Mouse (Mus musculus): ENCODE measurements around the gene Tek. TPM values are rescaled to one million over a fixed set of nuclear protein-coding genes. Genes with fewer than 3 reads are reported as not detected.
"Not testable (repeated sequence)": the region's sequence is repeated elsewhere in the genome, so short reads cannot be mapped to it uniquely, and the experiment has no call there.

Gene Tek
- 10 to 100 TPM; 11.2 to 11.3 TPM for total RNA-seq (2021)
- long read RNA-seq, experiment 1, full-length matches to known transcripts, result 8 of 9 reads
- long read RNA-seq, experiment 1, partial matches to known transcripts, result 1 of 9 reads
- long read RNA-seq, experiment 1, other reads (novel, unspliced or antisense), result 0 of 9 reads
- long read RNA-seq, experiment 2, full-length matches to known transcripts, result 5 of 9 reads
- long read RNA-seq, experiment 2, partial matches to known transcripts, result 2 of 9 reads
- long read RNA-seq, experiment 2, other reads (novel, unspliced or antisense), result 2 of 9 reads

DNA sequence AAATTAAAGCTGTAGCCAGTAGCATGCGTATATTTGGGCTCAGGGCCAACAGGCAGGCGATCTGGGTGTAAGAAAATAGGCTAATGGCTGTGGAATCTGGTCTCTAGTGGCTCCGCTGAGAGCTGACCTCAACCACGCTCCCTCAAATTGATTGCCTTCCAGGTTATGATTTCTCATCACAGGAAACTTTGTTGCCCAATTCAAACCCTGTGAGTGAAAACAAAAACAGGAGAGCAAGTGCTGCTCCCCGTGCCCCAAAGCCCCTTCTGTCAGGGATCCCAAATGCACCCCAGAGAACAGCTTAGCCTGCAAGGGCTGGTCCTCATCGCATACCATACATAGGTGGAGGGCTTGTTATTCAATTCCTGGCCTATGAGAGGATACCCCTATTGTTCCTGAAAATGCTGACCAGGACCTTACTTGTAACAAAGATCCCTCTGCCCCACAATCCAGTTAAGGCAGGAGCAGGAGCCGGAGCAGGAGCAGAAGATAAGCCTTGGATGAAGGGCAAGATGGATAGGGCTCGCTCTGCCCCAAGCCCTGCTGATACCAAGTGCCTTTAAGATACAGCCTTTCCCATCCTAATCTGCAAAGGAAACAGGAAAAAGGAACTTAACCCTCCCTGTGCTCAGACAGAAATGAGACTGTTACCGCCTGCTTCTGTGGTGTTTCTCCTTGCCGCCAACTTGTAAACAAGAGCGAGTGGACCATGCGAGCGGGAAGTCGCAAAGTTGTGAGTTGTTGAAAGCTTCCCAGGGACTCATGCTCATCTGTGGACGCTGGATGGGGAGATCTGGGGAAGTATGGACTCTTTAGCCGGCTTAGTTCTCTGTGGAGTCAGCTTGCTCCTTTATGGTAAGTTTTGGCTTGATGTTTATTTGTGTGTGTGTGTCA, at the start of gene Tek:
Tek (plus strand) TSS at position 452 of the 894 bp plus-strand sequence.
- intact Hi-C loops (cut with DNase I), result no loop called here
- DNase-seq (ENCODE audit: low spot score in 2 of 2), result no peak

DNA sequence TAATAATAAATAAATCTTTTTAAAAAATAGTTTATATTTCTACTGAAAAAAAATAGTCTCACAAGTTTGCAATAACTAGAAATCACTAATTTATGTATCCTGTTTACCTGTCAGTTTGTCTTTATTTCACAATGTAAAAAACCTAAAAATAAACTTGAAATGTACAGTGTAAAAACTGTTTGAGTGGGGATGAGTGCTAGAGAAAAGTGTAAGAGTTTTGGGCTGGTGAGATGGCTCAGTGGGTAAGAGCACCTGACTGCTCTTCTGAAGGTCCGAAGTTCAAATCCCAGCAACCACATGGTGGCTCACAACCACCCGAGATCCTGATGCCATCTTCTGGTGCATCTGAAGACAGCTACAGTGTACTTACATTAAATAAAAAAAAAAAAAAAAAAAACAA, 49.3 kb upstream of the Tek start:
- intact Hi-C loops (cut with DNase I), result not testable (repeated sequence)

DNA sequence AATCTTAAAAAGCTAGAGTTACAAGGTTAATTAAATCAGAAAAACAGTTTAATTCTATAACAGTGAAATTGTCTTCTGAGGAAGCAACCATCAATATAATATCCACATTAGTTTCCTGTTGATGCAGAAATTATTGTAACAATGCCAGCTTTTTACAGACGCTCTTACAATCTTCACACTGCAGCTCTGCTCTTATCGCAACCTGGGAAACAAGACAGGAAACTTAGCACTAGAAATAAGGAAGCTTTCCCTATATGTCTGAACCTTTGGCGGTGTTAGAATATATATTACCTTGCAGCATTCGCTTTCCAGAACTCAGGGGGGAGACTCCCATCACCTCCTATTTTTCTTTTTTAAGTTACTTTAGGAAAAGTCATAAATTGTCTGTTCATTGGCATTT, 48.0 kb upstream of the Tek start:
- intact Hi-C loops (cut with DNase I), result no loop called here
- no peak for DNase-seq (ENCODE audit: low spot score in 2 of 2)

More for the DNA sequence above, 49.3 kb upstream of the Tek start:
- DNase-seq (ENCODE audit: low spot score in 2 of 2), result not testable (repeated sequence)

DNA sequence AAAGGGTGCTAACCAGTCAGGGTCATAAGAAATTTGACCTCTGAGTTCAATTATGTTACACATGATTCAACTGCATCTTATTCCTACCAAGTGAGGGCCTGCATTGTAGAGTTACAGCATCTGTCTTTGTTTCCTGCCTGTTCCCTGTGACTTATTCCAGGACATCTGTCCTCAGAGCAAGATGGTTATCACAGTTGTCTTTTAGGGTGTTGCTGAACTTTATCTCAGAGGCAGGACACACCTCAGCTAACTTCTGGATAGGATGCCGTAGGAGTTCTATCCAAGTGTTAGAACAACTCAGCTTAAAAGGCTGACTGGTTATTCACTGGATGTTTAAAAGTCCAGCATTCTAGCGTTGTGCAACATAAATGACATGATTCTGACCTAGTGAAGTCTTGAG, 46.9 kb upstream of the Tek start:
- intact Hi-C loops (cut with DNase I), result no loop called here
- DNase-seq (ENCODE audit: low spot score in 2 of 2), result no peak

DNA sequence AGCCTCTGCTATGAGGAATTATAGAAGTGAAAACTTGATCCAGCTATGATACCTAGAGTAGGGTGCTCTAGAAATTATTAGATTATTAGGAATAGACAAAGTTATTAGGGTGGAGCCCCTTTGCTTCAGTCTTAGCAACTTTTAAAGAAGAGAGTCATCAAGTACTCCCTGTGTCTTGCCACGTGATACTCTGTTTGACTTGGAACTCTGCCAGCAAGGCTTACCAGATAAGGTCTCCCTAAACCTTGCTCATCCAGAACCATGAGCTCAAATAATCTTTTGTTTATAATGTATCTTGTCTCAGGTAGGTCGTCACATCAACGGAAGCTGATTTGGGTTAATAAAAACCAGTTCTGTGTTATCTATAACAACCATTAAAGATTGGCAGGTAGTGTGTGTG, 42.7 kb upstream of the Tek start:
- no peak for DNase-seq (ENCODE audit: low spot score in 2 of 2)
- intact Hi-C loops (cut with DNase I), result no loop called here

DNA sequence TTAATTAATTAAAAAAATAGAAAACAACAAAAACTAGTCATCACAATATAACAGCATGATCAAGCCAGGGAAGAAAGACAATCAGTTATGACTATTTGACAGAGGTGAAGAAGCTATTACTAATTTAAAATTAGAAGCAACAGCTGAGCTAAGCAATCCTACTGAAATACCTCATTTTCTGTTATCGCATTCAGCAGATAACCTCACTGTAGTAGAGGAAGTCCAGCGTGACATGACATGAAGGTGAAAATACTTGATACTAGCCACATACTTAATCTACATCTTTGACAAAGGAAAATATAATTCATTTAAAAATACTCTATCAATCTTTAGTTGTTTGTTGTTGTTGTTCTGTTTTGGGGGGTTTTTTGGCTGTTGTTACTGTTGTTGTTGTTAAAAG, 28.1 kb upstream of the Tek start:
- DNase-seq (ENCODE audit: low spot score in 2 of 2), result no peak
- intact Hi-C loops (cut with DNase I), result no loop called here

DNA sequence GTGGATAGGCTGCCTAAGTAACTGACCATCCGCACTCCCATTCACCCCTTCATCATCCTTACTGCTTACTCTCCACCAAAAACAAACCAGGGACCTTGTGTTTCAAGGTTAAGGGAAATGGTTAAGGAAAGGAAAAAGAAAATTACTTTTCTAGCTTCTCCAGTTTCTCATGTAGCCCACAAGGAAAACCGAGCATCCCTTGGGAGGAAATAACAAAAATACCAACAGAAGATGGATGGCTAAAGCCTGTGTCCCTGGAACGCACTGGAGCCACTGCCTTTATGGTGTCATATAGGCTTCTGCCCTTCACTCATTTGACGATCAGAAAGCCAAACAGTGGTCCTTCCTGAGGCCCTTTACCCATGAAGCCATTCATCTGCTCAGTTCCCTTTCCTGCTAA, 27.7 kb upstream of the Tek start:
- no peak for DNase-seq (ENCODE audit: low spot score in 2 of 2)
- intact Hi-C loops (cut with DNase I), result no loop called here

DNA sequence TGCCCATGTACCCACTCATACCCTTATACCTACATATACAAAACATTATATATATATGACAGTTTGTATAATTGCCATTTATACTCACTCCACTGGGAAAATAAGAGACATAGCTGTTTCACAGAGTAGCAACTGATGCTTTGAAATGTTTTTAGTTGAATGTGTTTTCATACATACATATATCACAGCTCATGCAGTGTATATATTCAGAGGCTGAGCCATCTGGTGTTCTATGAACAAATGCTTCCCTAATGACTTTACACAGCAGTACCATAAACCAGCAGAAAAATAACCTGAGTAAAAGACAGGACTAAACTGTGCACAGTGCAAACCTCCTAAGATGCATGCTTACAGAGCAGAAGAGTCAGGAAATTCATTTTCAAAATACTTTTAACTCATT, 25.3 kb upstream of the Tek start:
- peak in 1 of 2 experiments; percentile 5 for DNase-seq (ENCODE audit: low spot score in 2 of 2)
- intact Hi-C loops (cut with DNase I), result no loop called here

DNA sequence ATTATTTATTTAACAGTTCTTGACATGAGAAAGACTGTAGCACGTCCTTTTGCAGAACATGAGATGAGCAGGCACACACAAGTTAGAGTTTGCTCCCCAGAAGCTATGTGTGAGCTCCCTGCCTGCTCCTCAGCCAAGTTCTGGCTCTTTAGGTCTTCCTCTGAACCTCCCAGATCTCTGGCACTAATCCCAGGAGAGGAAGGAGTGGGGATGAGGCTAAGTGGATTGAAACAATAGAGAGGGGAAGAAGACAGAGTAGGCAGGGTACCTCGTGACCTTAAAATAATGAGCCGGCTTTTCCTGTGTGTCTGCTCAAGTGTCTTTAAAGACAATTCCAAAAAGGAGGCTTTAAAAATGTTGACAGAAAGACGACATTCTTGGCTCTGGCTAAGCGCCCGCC, 23.9 kb upstream of the Tek start:
- intact Hi-C loops (cut with DNase I), result no loop called here
- no peak for DNase-seq (ENCODE audit: low spot score in 2 of 2)

DNA sequence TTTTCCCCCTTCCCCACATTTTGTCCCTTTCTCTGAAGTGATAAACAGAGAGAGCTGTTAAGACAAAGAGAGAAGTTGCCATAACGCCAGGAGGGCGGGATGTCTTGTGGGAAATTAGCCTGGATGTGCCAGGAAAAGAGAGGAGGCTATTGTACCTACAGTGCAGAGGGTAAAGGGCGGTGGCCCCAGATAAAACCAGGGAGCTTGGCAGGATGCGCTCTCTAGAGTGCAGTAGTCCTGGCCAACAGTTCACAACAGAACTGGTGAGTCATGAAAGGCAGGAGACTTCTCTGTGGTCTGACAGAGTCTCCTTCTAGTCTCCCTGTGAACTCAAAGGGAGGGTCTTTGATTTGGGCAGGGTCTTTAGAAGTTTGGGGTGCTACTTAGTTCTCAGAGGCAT, 13.3 kb upstream of the Tek start:
- intact Hi-C loops (cut with DNase I), result no loop called here
- DNase-seq (ENCODE audit: low spot score in 2 of 2), result no peak

DNA sequence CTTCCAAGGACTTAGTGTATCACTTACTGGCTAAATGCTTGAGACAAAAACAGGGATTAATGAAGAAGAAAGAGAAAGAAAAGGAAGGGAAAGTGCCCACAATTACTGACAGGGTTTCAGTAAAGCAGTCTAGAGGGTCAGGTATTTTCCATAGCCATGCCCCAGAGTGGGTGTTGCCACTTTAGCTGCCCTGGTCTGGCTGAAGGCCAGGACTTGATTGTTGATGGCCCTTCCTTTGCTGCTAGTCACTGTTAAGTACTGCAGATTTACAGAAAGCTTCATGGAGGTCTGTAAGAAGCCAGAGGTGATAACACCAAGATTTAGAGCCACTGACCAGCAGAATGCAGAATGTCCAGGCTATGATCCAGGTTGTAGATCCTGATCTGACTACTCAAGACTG, 6.4 kb upstream of the Tek start:
- DNase-seq (ENCODE audit: low spot score in 2 of 2), result no peak
- intact Hi-C loops (cut with DNase I), result no loop called here

DNA sequence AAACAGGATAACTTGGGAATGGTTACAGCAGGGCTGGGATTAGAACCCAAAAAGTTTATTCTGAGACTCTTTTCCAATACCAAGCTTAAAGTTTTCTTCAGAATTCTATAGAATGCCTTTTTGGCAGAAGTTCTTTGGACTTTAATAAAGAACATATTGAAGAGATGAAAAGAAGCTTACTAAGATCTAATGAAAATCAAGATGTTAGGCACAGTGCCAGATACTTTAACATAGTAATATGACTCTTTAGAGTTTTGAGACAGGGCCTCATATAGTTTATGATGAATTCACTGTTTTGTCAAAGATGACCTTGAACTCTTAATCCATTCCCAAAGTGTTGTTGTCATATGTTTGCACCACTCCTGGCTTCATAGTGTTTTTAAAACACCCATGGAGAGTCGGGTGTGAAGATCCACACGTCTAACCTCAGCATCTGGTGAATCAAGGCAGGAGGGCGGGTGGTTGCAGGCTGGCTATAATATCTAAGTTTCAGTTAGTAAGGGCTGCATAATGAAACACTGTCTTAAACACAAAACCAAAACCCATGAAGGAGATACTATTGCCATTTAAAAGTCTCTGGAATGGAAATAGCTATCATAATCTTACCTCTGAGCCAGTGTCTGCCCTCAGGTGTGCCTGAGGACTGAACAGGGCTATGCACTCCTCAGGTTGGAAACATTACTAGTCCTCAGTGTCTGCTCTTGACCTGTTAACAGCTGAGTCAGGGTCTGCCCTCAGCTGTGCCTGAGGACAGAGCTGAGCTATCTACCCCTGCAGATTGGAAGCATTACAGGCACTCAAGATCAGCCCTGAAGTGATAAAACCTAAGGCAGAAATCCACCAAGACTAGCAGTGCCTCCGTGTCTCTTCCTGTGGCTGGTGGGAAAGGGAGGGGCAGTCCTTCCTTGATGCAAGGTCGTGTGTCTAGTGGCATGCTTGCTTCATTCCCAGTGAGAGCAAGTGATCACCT, 1.5 kb upstream of the Tek start:
- no peak for DNase-seq (ENCODE audit: low spot score in 2 of 2)
- intact Hi-C loops (cut with DNase I), result no loop called here

DNA sequence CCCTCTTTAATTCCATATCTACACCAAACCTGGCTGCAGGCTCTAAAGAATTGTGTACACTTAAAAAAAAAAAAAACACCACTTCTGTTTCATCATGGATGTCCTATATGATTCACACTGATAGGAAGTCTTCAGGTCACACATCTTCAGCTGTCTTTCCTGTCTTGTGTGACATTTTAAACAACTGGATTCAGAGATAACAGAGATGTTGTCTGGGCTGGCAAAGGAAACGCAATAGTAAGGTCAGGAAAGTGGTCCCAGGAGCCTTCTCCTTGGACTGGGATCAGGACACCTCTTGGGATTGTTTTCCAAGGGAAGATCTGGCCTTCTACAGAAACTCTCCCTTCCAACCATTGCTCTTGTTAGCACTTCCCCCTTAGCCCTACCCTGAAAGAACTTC, 2.7 kb downstream of the Tek start:
- intact Hi-C loops (cut with DNase I), result no loop called here
- DNase-seq (ENCODE audit: low spot score in 2 of 2), result no peak

DNA sequence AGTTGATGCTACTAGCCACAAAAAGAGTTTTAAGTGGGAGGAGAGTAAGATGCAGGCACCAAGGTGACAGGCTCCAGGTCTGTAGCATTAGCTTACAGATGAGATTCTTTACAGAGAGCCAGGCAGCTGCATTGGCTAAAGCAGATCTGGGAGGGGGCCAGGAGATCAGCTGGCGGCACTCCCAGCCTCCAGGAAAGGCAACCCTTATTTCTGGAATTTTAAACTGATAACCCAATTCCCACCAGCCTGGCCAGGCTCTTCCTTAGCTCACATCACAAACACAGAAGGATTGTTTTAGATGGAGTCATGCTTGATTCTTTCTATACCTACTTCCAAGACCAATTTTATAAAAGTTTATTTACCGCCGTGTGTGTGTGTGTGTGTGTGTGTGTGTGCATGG, 6.7 kb downstream of the Tek start:
- intact Hi-C loops (cut with DNase I), result no loop called here

DNA sequence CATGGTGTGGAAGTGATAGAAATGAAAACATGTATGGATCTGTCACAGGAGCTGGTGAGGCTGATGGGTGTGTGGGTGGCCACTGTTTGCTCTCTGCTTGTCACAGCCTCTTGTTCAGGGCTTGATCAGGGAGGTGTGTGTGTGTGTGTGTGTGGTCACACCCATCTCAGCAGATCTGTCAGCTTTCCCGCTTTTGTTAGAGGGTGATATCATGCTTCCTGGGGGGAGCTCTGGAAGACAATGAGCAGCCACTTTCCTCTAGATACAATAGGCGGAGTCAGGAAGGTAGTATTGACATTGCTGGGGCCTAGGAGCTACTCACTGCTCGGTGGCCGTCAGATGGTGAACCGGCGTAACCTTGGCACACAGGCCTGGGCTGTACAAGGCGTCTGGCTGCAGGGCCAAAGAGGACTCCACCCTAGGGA, 7.3 kb downstream of the Tek start:
- DNase-seq (ENCODE audit: low spot score in 2 of 2), result no peak
- intact Hi-C loops (cut with DNase I), result no loop called here

More for the DNA sequence above, 6.7 kb downstream of the Tek start:
- no peak for DNase-seq (ENCODE audit: low spot score in 2 of 2)

DNA sequence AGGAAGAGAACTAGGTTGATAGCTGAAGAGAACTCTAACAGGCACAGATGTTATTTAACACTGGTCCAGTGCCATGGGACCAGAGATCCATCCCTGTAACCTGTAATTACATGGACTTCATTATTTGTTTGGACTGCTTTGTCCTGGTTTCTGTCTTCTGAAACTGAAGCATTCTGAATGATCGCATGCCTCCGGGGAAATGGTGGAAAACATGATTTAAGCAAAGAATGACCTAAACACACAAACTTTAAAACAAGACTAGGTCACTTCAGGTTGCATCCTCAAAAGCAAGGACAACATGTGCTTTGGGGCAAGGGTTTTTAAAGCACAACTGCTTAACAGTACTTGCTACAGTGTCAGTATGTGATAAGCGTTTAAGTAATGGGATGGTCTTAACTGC, 8.2 kb downstream of the Tek start:
- DNase-seq (ENCODE audit: low spot score in 2 of 2), result no peak
- intact Hi-C loops (cut with DNase I), result no loop called here

DNA sequence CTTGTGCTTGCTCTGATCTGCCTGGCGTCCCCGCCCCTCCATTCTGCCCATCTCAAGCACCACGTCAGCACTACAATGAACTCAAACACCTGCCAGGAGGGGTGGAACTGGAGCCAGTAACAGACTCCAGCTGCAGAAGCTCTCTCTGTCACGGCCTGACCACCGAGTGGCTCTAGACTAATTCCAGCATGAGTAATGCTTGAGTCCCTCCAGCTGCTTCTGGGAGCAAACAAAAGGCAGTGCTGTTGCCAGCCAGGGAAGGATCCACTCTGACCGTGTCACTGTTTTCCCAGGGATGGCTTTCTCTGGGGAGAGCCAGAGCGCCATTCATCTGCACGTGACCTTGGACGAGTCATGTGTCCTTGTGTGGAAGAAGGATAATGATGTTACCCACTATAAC, 13.4 kb downstream of the Tek start:
- DNase-seq (ENCODE audit: low spot score in 2 of 2), result no peak
- intact Hi-C loops (cut with DNase I), result no loop called here

DNA sequence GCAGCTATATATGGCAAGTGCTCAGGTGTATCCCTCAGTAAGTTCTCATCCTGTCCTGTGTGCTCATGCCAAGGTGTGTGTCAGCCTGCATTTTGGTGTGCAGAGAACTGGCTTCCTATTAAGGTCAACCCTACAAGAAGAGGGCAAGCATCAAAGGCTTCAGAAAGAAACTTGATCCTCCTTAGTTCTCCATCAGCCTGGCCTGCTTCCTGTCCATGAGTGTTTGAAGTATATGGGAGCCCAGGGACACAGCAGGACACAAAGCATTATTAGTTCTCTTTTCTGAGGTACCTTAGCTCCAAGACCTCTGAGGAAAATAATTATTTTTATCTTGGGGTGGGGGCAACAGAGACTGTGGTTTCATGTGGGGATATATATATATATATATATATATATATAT, 26.1 kb downstream of the Tek start:
- no peak for DNase-seq (ENCODE audit: low spot score in 2 of 2)
- intact Hi-C loops (cut with DNase I), result no loop called here

DNA sequence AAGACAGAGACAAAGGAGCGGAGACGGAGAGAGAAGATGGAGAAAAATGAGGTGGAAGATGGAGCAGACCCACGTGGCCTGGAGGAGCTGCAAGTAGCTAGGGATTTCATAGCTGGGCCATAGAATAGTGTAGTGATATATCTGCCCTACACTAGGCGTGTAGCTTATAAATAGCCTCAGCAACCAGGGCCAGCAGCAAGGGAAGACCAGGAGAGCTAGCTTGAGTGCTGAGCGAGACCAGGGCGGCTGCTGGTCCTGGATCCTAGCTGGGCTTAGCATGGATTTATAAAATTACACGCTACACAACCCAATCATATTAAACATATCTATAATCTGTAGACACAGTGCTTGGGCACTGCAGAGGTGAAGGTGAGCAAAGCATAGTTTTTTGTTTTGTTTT, 27.1 kb downstream of the Tek start:
- intact Hi-C loops (cut with DNase I), result no loop called here

DNA sequence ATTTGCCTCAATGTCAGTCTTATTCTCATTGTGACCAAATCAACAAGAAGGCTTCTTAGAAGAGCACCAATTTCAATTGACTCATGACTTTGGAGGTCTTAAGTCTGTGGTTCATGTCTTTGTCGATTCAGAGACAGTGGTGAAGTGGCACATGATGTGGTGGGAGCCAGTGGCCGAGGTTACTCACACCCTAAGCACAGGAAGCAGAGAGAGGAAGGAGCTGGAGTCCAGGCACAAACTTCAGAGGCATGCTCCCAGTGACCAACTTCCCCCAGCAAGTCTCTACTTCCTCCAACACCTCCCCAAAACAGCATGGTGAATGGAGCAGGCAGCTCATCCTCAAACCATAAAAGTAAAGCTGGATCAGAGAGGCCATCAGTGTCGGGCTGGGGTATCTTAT, 29.5 kb downstream of the Tek start:
- no peak for DNase-seq (ENCODE audit: low spot score in 2 of 2)
- intact Hi-C loops (cut with DNase I), result no loop called here

More for the DNA sequence above, 27.1 kb downstream of the Tek start:
- no peak for DNase-seq (ENCODE audit: low spot score in 2 of 2)

Measured in left cerebral cortex, postnatal 14 days (tissue).